Mouse (Mus musculus): ENCODE data around the gene Tas1r1. TPM values are rescaled to one million over a fixed set of nuclear protein-coding genes. Genes with fewer than 3 reads are reported as not detected.
A peak's percentile ranks its signal among the peaks of the same experiment; 100 is the strongest.

Gene Tas1r1
- polyA plus RNA-seq, 1 experiment from 2014 or later, result 0.12 TPM

GRCm38 (mm10) chr4:152073715-152074114 lies 35.3 kb upstream of the Tas1r1 start:
- ATAC-seq, result no peak
- no peaks in the 10 kb centered on the region for H3K9me3 ChIP-seq (replicated peaks)
- H3K9ac ChIP-seq, result no peak overlapping the region
- H3K36me3 ChIP-seq, result no peaks in the 10 kb centered on the region
- H3K4me2 ChIP-seq, result no peak overlapping the region
- no peak overlapping the region for H3K27ac ChIP-seq
- no peak overlapping the region for H3K4me3 ChIP-seq
- peaks cover 40% of the 10 kb centered on the region for H3K4me1 ChIP-seq
- WGBS (ENCODE audit: insufficient replicate concordance), result 74% methylated on average over 6 of the region's 6 CpGs
- H3K27me3 ChIP-seq (replicated peaks), result peaks cover 20% of the 10 kb centered on the region

GRCm38 (mm10) chr4:152072655-152073054 lies 34.3 kb upstream of the Tas1r1 start:
- 55% methylated on average over 10 of the region's 10 CpGs for WGBS (ENCODE audit: insufficient replicate concordance)
- ATAC-seq, result no peak
- H3K4me3 ChIP-seq, result no peak overlapping the region
- H3K27me3 ChIP-seq (replicated peaks), result peaks cover 20% of the 10 kb centered on the region
- H3K4me2 ChIP-seq, result no peak overlapping the region
- no peak overlapping the region for H3K27ac ChIP-seq
- no peak overlapping the region for H3K9ac ChIP-seq
- no peaks in the 10 kb centered on the region for H3K9me3 ChIP-seq (replicated peaks)
- H3K4me1 ChIP-seq, result peaks cover 34% of the 10 kb centered on the region
- H3K36me3 ChIP-seq, result no peaks in the 10 kb centered on the region

- H3K9ac ChIP-seq, result no peak within 1 kb of the TSS
- no peak within 1 kb of the TSS for H3K4me2 ChIP-seq
- H3K27me3 ChIP-seq (replicated peaks), result peaks cover 17% of the 10 kb centered on the region
- H3K27ac ChIP-seq, result no peak within 1 kb of the TSS
- no peaks in the 10 kb centered on the region for H3K36me3 ChIP-seq
- ATAC-seq, result no peak
- no peak within 1 kb of the TSS for H3K4me3 ChIP-seq
- WGBS (ENCODE audit: insufficient replicate concordance), result 26% methylated on average over 10 of the region's 10 CpGs
- peaks cover 34% of the 10 kb centered on the region for H3K4me1 ChIP-seq
- no peaks in the 10 kb centered on the region for H3K9me3 ChIP-seq (replicated peaks)
Measured at GRCm38 (mm10) chr4:152072121-152072601, 33.8 kb upstream of the Tas1r1 start, which contains the start of gene Plekhg5. Gene Plekhg5 (plus strand): TSS chr4:152072498.

- no peak for ATAC-seq
- Histone ChIP-seq H3K27me3 (replicated peaks) (peaks cover 9% of the 10 kb centered on the region), H3K27ac (no peak overlapping the region), H3K9ac (no peak overlapping the region), H3K36me3 (no peaks in the 10 kb centered on the region), H3K4me3 (no peak overlapping the region), H3K9me3 (replicated peaks) (no peaks in the 10 kb centered on the region), H3K4me2 (no peak overlapping the region), H3K4me1 (peaks cover 28% of the 10 kb centered on the region)
- WGBS (ENCODE audit: insufficient replicate concordance), result 47% methylated on average over 11 of the region's 11 CpGs
Measured at GRCm38 (mm10) chr4:152070494-152071396, 32.4 kb upstream of the Tas1r1 start.

- no peak overlapping the region for H3K27ac ChIP-seq
- no peak for ATAC-seq
- H3K4me1 ChIP-seq, result peaks cover 27% of the 10 kb centered on the region
- 76% methylated on average over 3 of the region's 3 CpGs for WGBS (ENCODE audit: insufficient replicate concordance)
- no peak overlapping the region for H3K4me3 ChIP-seq
- no peaks in the 10 kb centered on the region for H3K36me3 ChIP-seq
- H3K9ac ChIP-seq, result no peak overlapping the region
- H3K9me3 ChIP-seq (replicated peaks), result no peaks in the 10 kb centered on the region
- peaks cover 9% of the 10 kb centered on the region for H3K27me3 ChIP-seq (replicated peaks)
- H3K4me2 ChIP-seq, result no peak overlapping the region
Measured at GRCm38 (mm10) chr4:152069245-152069644, 30.9 kb upstream of the Tas1r1 start.

GRCm38 (mm10) chr4:152068166-152068724 lies 29.9 kb upstream of the Tas1r1 start:
- H3K4me3 ChIP-seq, result no peak overlapping the region
- H3K9me3 ChIP-seq (replicated peaks), result no peaks in the 10 kb centered on the region
- ATAC-seq, result no peak
- H3K9ac ChIP-seq, result no peak overlapping the region
- H3K4me2 ChIP-seq, result no peak overlapping the region
- H3K27ac ChIP-seq, result no peak overlapping the region
- H3K4me1 ChIP-seq, result peaks cover 19% of the 10 kb centered on the region
- H3K27me3 ChIP-seq (replicated peaks), result peaks cover 9% of the 10 kb centered on the region
- H3K36me3 ChIP-seq, result no peaks in the 10 kb centered on the region
- 71% methylated on average over 6 of the region's 6 CpGs for WGBS (ENCODE audit: insufficient replicate concordance)

GRCm38 (mm10) chr4:152067280-152067679 lies 28.9 kb upstream of the Tas1r1 start:
- H3K36me3 ChIP-seq, result peaks cover 3% of the 10 kb centered on the region; the same call in 1 of the 2 replicates
- H3K9ac ChIP-seq, result no peak overlapping the region
- H3K4me3 ChIP-seq, result no peak overlapping the region
- H3K4me2 ChIP-seq, result no peak overlapping the region
- H3K27me3 ChIP-seq (replicated peaks), result peaks cover 2% of the 10 kb centered on the region
- peak; percentile 22; the same call in 1 of the 2 replicates for ATAC-seq
- no peak overlapping the region for H3K27ac ChIP-seq
- H3K9me3 ChIP-seq (replicated peaks), result no peaks in the 10 kb centered on the region
- peaks cover 17% of the 10 kb centered on the region for H3K4me1 ChIP-seq

- Histone ChIP-seq H3K27me3 (replicated peaks) (no peaks in the 10 kb centered on the region), H3K9ac (no peak overlapping the region), H3K36me3 (peaks cover 40% of the 10 kb centered on the region), H3K4me3 (no peak overlapping the region), H3K27ac (peak overlapping the region; percentile 18; the same call in 1 of the 2 replicates), H3K9me3 (replicated peaks) (no peaks in the 10 kb centered on the region), H3K4me2 (no peak overlapping the region), H3K4me1 (0 out of 2 replicates have a peak, but pooled peaks cover 8% of the 10 kb centered on the region)
- WGBS (ENCODE audit: insufficient replicate concordance), result 65% methylated on average over 9 of the region's 9 CpGs
- peak; percentile 39; the same call in 1 of the 2 replicates for ATAC-seq
Measured at GRCm38 (mm10) chr4:152062390-152063110, 24.2 kb upstream of the Tas1r1 start.

GRCm38 (mm10) chr4:152044609-152045008 lies 6.2 kb upstream of the Tas1r1 start:
- Histone ChIP-seq H3K27me3 (replicated peaks) (no peaks in the 10 kb centered on the region), H3K27ac (no peak overlapping the region)

GRCm38 (mm10) chr4:152043171-152043570 lies 4.8 kb upstream of the Tas1r1 start:
- WGBS (ENCODE audit: insufficient replicate concordance), result 88% methylated on average over 3 of the region's 3 CpGs
- ATAC-seq, result no peak
- Histone ChIP-seq H3K4me3 (no peak overlapping the region), H3K36me3 (peaks cover 73% of the 10 kb centered on the region), H3K9ac (no peak overlapping the region), H3K4me1 (peaks cover 33% of the 10 kb centered on the region), H3K27ac (no peak overlapping the region), H3K27me3 (replicated peaks) (no peaks in the 10 kb centered on the region), H3K4me2 (no peak overlapping the region), H3K9me3 (replicated peaks) (no peaks in the 10 kb centered on the region)

More at GRCm38 (mm10) chr4:152044609-152045008, 6.2 kb upstream of the Tas1r1 start:
- H3K4me2 ChIP-seq, result no peak overlapping the region
- peaks cover 24% of the 10 kb centered on the region for H3K4me1 ChIP-seq
- H3K9ac ChIP-seq, result no peak overlapping the region
- WGBS (ENCODE audit: insufficient replicate concordance), result 83% methylated on average over 6 of the region's 6 CpGs
- no peak for ATAC-seq
- no peak overlapping the region for H3K4me3 ChIP-seq
- no peaks in the 10 kb centered on the region for H3K9me3 ChIP-seq (replicated peaks)
- peaks cover 86% of the 10 kb centered on the region for H3K36me3 ChIP-seq

GRCm38 (mm10) chr4:152041924-152042641 lies 3.7 kb upstream of the Tas1r1 start:
- Histone ChIP-seq H3K27me3 (replicated peaks) (no peaks in the 10 kb centered on the region), H3K4me3 (no peak overlapping the region), H3K27ac (no peak overlapping the region), H3K9me3 (replicated peaks) (no peaks in the 10 kb centered on the region), H3K4me2 (no peak overlapping the region), H3K36me3 (peaks cover 62% of the 10 kb centered on the region), H3K9ac (no peak overlapping the region), H3K4me1 (peaks cover 34% of the 10 kb centered on the region)
- ATAC-seq, result no peak
- 90% methylated on average over 22 of the region's 22 CpGs for WGBS (ENCODE audit: insufficient replicate concordance)
